Mouse (Mus musculus): Measurements from ENCODE around the gene Ap1g2. TPM values are rescaled to one million over a fixed set of nuclear protein-coding genes. Genes with fewer than 3 reads are reported as not detected.

Gene Ap1g2
- total and polyA plus RNA-seq, 2 experiments from 2014 or later, result 5.7 to 6.1 TPM

DNA sequence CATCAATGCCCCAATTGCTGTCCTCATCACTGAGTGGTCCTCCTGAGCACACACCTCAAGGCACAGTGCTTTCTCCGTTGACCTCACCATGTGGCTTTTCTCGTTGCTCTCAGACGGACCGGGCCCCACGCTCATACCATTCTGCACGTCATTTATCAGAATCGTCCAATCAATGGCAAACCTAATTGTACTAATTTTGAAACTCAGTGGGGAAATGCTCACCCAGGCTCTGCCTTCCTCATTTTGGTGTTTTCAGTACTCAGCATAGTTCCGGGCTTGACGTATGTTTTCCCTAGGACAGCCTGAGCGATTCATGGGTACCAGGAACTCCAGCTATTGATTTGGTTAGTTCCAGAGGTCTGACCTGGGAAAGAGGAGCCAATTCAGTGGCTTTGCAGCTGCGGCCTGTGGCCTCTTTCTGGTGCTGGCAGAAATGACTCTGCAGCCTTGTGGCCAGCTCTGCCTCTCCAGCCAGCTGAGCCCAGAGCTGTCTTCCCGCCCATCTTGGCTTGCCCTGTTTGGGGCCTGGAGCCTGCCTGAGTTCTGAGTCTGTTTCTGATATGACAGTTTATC, 40.5 kb upstream of the Ap1g2 start:
- Histone ChIP-seq H3K9me3 (ENCODE audit: low read length) (no peaks in the 10 kb centered on the region), H3K9ac (replicated peaks; ENCODE audit: low read length) (no peak overlapping the region), H3K36me3 (ENCODE audit: insufficient read depth, low read length) (no peaks in the 10 kb centered on the region), H3K27me3 (ENCODE audit: insufficient read depth, low read length) (no peaks in the 10 kb centered on the region), H3K4me3 (ENCODE audit: low read length) (no peak overlapping the region), H3K4me1 (ENCODE audit: insufficient read depth, low read length) (peaks cover 7% of the 10 kb centered on the region), H3K4me2 (ENCODE audit: low read depth, low read length) (no peak overlapping the region), H3K27ac (no peak overlapping the region)
- no peak for TF ChIP-seq CTCF (IDR thresholded peaks at IDR 0.05; ENCODE audit: low read depth)
- no peak; the same call in 1 of the 2 replicates for ATAC-seq
- DNase-seq (ENCODE audit: low spot score), result peak; percentile 28
- WGBS, result 82% methylated on average over 12 of the region's 12 CpGs

DNA sequence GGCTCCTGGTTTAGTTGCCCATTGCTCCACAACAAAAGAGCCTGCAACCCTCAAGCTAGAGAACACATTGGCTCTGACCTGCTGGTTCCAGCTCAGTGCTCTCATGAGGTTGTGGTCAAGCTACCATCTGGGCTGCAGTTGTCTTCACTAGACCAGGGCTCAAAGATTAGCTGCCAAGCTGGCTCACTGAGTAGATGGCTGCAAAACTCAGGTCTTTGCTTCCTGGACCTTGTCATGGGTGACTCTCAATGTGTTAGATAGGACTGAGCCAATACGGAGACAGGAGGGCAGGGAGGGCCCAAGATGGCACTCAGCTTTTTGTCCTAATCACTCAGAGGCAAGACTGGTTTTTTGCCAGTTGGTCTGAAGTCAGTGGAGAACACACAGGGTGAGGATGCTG, 39.9 kb upstream of the Ap1g2 start:
- DNase-seq (ENCODE audit: low spot score) (no peak), ATAC-seq (no peak)
- no peak for TF ChIP-seq CTCF (IDR thresholded peaks at IDR 0.05; ENCODE audit: low read depth)
- WGBS, result 73% methylated on average over 1 of the region's 1 CpGs
- no peaks in the 10 kb centered on the region for H3K9me3 ChIP-seq (ENCODE audit: low read length)
- H3K27me3 ChIP-seq (ENCODE audit: insufficient read depth, low read length), result no peaks in the 10 kb centered on the region
- H3K36me3 ChIP-seq (ENCODE audit: insufficient read depth, low read length), result no peaks in the 10 kb centered on the region
- H3K27ac ChIP-seq, result no peak overlapping the region
- no peak overlapping the region for H3K4me2 ChIP-seq (ENCODE audit: low read depth, low read length)
- no peak overlapping the region for H3K4me3 ChIP-seq (ENCODE audit: low read length)
- H3K4me1 ChIP-seq (ENCODE audit: insufficient read depth, low read length), result peaks cover 7% of the 10 kb centered on the region
- H3K9ac ChIP-seq (replicated peaks; ENCODE audit: low read length), result no peak overlapping the region

DNA sequence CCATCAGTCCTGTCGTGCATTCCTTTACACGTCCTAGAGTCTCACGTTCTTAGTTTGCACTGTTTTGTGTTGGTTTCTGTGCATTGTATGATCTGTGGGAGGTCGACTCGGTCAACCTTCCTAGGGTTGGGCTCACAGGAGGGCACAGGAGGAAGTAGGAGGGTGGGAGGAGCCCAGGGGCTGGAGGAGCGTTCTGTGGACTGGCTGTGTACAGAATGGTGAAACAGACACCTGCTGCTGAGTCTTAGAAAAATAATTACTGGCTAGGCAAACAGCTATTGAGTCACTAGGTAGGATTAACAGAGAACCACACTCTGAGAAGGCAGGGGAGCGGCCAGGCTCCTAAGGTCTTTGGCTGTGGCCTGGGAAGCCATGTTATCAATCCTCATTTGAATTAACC, 32.9 kb upstream of the Ap1g2 start:
- TF ChIP-seq CTCF (IDR thresholded peaks at IDR 0.05; ENCODE audit: low read depth), result no peak
- no peaks in the 10 kb centered on the region for H3K27me3 ChIP-seq (ENCODE audit: insufficient read depth, low read length)
- no peaks in the 10 kb centered on the region for H3K36me3 ChIP-seq (ENCODE audit: insufficient read depth, low read length)
- H3K4me3 ChIP-seq (ENCODE audit: low read length), result no peak overlapping the region
- H3K4me2 ChIP-seq (ENCODE audit: low read depth, low read length), result no peak overlapping the region
- no peaks in the 10 kb centered on the region for H3K4me1 ChIP-seq (ENCODE audit: insufficient read depth, low read length)
- DNase-seq (ENCODE audit: low spot score) (no peak), ATAC-seq (no peak)
- H3K9ac ChIP-seq (replicated peaks; ENCODE audit: low read length), result no peak overlapping the region
- WGBS, result 41% methylated on average over 7 of the region's 7 CpGs
- H3K9me3 ChIP-seq (ENCODE audit: low read length), result no peaks in the 10 kb centered on the region
- no peak overlapping the region for H3K27ac ChIP-seq

DNA sequence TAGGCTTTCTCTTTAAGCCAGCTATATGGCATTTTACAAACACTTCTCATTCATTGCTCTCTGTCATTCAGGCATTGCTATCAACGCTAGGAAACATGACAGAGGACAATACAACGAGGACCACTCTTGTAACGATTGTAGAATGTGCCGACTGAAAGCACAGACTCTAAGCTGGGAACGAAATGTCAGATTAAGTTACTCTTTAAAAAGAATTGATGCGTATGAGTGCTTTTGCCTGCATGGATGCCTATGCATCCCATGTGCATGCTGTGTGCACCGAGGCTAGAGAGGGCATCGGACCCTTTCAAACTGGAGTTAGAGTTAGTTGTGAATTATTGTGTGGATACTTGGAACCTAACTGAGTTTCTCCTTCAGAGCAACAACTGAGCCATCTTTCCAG, 29.3 kb upstream of the Ap1g2 start:
- Histone ChIP-seq H3K4me1 (ENCODE audit: insufficient read depth, low read length) (no peaks in the 10 kb centered on the region), H3K27me3 (ENCODE audit: insufficient read depth, low read length) (no peaks in the 10 kb centered on the region), H3K27ac (no peak overlapping the region), H3K9me3 (ENCODE audit: low read length) (no peaks in the 10 kb centered on the region), H3K9ac (replicated peaks; ENCODE audit: low read length) (no peak overlapping the region), H3K36me3 (ENCODE audit: insufficient read depth, low read length) (no peaks in the 10 kb centered on the region), H3K4me3 (ENCODE audit: low read length) (no peak overlapping the region), H3K4me2 (ENCODE audit: low read depth, low read length) (no peak overlapping the region)
- 74% methylated on average over 8 of the region's 8 CpGs for WGBS
- no peak for TF ChIP-seq CTCF (IDR thresholded peaks at IDR 0.05; ENCODE audit: low read depth)
- ATAC-seq, result no peak
- DNase-seq (ENCODE audit: low spot score), result no peak

DNA sequence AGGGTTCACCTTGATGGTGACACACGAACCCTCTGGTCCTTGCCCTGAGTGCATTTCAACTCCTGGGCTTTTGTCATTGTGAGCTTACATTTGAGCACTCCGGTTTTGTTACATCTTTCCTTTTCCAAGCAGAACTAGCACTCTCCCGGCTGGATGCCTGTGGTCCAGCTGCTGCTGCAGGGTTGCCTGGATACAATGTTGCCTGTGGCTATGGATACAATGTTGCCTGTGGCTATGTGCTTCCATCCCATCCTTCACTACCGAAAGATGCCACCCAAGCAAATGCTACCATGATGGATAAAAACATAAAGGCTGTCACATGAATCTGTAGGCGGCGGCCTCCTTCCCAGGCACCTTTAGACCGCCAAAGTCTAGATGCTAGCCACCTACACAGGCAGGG, 20.1 kb upstream of the Ap1g2 start:
- Histone ChIP-seq H3K27me3 (ENCODE audit: insufficient read depth, low read length) (no peaks in the 10 kb centered on the region), H3K4me3 (ENCODE audit: low read length) (no peak overlapping the region), H3K4me1 (ENCODE audit: insufficient read depth, low read length) (peaks cover 6% of the 10 kb centered on the region; the same call in 1 of the 2 replicates), H3K4me2 (ENCODE audit: low read depth, low read length) (no peak overlapping the region), H3K36me3 (ENCODE audit: insufficient read depth, low read length) (no peaks in the 10 kb centered on the region), H3K27ac (no peak overlapping the region), H3K9ac (replicated peaks; ENCODE audit: low read length) (no peak overlapping the region), H3K9me3 (ENCODE audit: low read length) (no peaks in the 10 kb centered on the region)
- DNase-seq (ENCODE audit: low spot score) (no peak), ATAC-seq (no peak)
- 53% methylated on average over 7 of the region's 7 CpGs for WGBS
- TF ChIP-seq CTCF (IDR thresholded peaks at IDR 0.05; ENCODE audit: low read depth), result no peak

DNA sequence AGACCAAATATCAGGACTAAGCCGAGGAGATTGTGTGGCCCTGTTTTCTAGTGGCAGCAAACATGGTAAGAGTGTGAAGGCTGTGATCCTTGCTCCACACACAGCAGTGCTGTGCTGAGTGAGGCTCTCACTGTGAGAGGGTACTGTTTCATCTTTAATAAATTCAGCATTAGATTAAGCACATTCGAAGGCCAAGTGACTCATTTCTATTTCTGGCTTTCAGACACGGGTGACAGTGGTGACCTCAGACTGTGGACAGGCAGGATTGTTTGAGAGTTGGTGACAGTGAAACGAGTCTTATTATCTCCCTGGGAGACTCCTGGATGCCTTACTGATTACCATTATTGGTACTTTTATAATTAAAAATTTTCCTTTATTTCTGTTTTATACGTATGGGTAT, 19.3 kb upstream of the Ap1g2 start:
- Histone ChIP-seq H3K9me3 (ENCODE audit: low read length) (no peaks in the 10 kb centered on the region), H3K27ac (no peak overlapping the region), H3K36me3 (ENCODE audit: insufficient read depth, low read length) (no peaks in the 10 kb centered on the region), H3K9ac (replicated peaks; ENCODE audit: low read length) (no peak overlapping the region), H3K4me1 (ENCODE audit: insufficient read depth, low read length) (peaks cover 6% of the 10 kb centered on the region; the same call in 1 of the 2 replicates), H3K4me2 (ENCODE audit: low read depth, low read length) (no peak overlapping the region), H3K4me3 (ENCODE audit: low read length) (no peak overlapping the region), H3K27me3 (ENCODE audit: insufficient read depth, low read length) (no peaks in the 10 kb centered on the region)
- DNase-seq (ENCODE audit: low spot score), result no peak
- TF ChIP-seq CTCF (IDR thresholded peaks at IDR 0.05; ENCODE audit: low read depth), result no peak
- ATAC-seq, result no peak
- WGBS, result 83% methylated on average over 5 of the region's 5 CpGs

DNA sequence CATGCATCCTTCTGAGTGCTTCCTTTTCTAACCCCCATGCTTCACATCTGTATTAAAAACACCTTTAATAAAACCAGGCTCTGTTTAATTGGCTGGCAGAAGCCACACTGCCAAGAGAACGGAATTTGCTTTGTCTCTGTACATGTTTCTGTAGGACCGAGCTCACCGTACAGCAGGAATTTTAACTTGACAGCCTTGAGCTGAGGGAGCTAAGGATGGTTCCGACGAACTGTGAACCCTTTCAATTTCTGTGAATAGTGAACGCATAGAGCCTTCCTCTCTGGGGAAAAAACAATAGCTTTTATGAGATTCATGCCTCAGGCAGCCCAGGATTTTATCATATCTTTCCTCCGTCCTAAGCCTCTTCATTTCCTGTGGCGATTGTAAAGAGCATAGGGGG, 16.0 kb upstream of the Ap1g2 start:
- H3K9me3 ChIP-seq (ENCODE audit: low read length), result no peaks in the 10 kb centered on the region
- no peak overlapping the region for H3K9ac ChIP-seq (replicated peaks; ENCODE audit: low read length)
- H3K27ac ChIP-seq, result peak overlapping the region; percentile 59
- ATAC-seq (no peak; the same call in 1 of the 2 replicates), DNase-seq (ENCODE audit: low spot score) (no peak)
- TF ChIP-seq CTCF (IDR thresholded peaks at IDR 0.05; ENCODE audit: low read depth), result no peak
- peaks cover 6% of the 10 kb centered on the region; the same call in 1 of the 2 replicates for H3K4me1 ChIP-seq (ENCODE audit: insufficient read depth, low read length)
- 16% methylated on average over 8 of the region's 8 CpGs for WGBS
- H3K4me3 ChIP-seq (ENCODE audit: low read length), result no peak overlapping the region
- peak overlapping the region; percentile 42 for H3K4me2 ChIP-seq (ENCODE audit: low read depth, low read length)
- no peaks in the 10 kb centered on the region for H3K27me3 ChIP-seq (ENCODE audit: insufficient read depth, low read length)
- no peaks in the 10 kb centered on the region for H3K36me3 ChIP-seq (ENCODE audit: insufficient read depth, low read length)
